Mouse (Mus musculus) WW6 (cell line): Measurements from ENCODE around the gene Zbtb24.

ENCODE experiments used
- DNase-seq: peaks from one replicate; pipeline ENCODE4 v3.0.0-alpha.2; 2013; ENCODE audit warnings: low read depth, low spot score

The Zbtb24 gene

DNA sequence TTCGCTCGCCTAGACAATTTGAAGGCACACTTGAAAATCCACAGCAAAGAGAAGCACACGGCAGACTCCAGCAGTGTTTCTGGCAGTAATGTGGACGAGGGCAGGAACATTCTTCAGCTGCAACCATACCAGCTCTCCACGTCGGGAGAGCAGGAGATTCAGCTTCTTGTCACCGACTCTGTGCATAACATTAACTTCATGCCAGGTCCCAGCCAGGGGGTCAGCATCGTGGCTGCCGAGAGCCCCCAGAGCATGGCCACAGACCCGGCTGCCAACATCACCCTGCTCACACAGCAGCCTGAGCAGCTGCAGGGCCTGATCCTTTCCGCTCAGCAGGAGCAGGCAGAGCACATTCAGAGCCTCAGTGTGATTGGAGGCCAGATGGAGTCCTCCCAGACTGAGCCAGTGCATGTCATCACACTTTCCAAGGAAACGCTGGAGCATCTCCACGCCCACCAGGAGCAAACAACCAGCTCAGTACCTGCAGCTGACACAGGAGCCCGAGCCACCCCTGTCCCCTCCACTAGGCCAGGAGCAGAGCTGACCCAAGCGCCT, 14.3 kb downstream of the Zbtb24 start:
- DNase-seq: no peak

DNA sequence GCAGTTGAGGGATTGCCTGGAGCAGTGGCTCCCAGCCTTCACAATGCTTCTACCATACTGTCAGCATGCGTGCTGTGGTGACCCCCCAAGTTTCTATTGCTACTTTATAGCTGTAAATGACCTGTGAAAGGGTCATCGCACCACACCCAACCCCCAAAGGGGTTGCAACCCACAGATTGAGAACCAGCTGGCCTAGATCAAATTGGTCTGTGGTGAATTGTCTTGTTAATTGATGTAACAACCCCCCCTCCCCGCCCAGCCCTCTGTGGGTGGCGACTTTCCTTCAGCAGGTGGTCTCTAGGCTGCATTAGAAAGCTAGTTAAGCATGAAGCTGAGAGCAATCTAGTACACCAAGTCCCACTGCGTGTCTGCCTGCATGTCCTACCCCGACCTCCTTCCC, 17.1 kb downstream of the Zbtb24 start:
- peak; percentile 68 for DNase-seq

DNA sequence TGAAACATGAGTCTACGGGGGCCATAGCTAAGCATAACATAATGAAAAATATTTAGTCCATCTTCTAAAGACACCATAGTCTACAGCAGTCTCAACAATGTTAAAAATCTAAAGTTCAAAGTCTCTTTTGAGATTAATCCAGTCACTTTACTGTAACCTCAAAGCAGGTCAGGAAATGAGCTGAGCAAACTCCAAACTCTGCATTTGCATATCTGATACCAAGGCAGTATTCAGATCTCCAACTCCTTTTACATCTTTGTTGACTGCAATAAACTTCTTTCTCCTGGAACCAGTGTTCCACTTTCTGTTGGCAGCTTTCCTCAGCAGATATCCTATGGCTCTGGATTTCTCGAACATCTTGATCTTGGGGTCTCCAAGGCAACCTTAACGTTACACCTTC, 20.5 kb downstream of the Zbtb24 start:
- DNase-seq: no peak

DNA sequence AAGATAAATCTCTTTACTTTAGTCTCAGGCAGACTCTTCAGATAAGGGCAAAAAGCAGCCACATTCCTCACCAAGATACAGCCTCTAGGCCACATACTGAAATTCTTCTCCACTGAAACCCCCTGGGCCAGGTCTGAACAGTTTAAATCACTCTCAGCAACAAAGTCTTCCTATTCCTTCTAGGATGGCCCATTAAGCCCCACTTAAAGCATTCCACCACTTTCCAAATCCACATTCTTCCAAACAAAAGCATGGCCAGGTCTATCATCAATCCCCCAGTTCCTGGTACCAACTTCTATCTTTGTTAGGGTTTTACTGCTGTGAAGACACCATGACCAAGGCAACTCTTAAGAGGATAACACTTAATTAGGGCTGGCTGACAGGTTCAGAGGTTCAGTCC, 22.4 kb downstream of the Zbtb24 start:
- DNase-seq: no peak

DNA sequence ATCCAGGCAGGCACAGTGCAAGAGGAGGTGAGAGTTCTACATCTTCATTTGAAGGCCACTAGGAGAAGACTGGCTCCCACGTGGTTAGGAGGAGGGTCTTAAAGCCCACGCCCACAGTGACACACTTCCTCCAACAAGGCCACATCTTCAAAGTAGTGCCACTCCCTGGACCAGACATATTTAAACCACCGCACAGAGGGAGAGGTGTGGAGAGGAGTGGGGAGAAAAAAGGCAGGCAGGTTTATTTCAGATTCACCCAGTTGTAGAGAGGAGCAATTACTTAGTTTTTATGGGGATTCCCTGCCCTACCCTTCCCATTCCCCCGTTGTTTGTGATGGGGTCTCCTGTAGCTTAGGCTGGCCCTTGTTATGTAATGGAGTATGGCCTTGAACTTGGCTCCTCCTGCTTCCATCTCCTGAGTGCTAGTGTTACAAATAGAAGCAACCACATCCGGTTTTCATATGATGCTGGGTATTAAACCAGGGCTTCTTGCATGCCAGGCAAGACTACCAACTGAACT, 22.8 kb downstream of the Zbtb24 start:
- no peak for DNase-seq

DNA sequence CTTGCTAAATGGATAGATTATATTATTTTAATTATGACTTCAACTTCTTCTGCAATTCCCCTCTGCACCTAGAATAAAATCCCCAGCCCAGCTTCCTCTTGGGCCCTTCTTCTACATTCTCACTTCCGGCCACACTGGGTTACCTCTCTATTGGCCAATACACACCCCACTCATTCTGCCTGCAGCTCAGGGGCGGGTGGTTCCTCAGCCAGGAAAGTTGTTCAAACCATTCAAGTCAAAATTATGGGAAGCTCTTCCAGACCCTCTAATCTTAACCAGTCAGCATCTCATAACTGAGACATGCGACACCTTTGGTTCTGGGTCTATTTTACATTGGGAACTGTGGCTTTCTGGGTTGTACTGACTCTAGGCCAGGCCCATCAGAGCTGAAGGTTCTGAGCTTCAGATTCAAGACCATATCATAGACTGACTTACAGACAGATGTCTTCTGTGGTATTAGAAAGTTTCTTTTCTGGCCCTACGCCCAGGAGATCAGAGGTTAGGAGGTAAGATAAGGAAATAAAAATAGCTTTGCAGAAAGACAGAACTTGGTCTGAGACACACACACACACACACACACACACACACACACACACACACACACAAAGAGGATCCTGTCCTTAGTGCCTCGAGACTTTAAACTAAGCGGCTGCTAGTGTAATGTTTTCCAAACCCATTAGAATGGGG, 23.7 kb downstream of the Zbtb24 start:
- no peak for DNase-seq

DNA sequence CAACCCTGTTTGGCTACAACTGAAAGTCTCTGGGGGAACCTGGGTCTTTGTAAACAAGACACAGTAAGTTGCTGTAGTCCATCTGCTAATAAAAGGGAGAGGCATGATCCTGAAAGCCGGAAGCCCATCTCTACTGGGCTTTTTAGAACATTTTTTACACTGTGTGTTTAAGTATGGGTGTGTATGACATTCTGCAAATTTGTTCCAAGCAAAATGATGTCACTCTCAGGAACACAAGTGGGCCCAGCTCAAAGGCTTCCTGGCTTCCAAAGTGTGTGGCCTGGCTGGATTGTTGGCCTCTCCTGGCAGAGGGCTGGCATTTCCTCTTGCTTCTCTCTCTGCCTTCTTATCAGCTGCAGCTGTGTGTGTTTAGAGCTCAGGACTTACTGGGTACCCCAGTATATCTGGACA, 24.8 kb downstream of the Zbtb24 start:
- DNase-seq: no peak

DNA sequence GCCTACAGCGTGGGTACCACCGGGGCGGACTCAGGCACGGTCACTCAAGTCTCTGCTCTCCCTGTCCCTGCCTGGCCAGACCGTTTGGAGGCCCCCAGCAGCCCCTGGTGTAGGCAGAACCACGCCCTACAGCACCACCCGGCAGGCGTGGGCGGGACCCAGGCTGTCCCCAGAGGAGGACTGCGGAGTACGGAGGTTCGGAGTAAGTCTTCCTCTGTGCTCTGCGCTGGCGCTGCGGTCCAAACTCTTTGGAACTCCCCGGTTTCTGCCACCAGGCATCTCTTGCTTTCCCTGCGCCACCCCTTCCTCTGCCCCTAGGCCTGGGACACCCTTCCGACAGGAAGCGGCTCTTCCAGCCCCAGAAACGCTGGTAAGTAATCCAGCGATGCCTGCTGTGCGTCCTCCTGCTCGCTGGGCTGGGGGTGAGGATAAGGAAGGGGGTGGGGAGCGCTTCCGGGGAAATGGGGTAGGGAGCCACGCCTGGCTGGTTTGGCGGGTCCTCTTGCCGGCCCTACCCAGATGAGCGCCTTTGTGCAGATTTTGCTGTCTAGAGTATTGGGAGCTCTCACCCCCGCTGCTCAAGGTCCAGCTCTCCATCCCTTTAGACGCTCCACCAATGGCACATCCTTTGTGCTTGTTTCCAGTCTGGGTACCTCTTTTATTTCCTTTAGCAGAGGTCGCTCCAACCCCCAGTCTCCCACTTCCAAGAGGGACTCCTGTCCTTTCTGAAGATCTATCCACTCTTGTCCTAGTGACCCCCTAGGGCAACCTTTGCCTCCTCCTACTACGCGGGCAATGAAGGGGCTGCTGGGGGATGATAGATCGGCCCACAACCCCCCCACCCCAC, 26.2 kb downstream of the Zbtb24 start, which contains the start of gene Mical1:
Gene Mical1, plus strand, starts transcription at position 144 of the 847 bp plus-strand sequence.
- no peak for DNase-seq

DNA sequence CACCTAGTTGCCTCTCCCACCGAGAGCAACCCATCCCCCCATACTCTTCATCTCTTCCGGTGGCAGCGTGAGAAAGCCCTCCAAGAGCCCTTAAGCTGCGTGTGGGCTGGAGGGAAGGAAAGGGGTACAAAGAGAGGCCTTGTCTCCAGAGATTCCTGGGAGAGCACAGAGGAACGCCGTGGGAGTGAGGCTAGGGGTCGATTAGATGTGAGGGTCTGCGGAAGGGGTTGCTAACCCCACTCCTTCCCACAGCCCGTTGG, 26.8 kb downstream of the Zbtb24 start:
- DNase-seq: no peak

DNA sequence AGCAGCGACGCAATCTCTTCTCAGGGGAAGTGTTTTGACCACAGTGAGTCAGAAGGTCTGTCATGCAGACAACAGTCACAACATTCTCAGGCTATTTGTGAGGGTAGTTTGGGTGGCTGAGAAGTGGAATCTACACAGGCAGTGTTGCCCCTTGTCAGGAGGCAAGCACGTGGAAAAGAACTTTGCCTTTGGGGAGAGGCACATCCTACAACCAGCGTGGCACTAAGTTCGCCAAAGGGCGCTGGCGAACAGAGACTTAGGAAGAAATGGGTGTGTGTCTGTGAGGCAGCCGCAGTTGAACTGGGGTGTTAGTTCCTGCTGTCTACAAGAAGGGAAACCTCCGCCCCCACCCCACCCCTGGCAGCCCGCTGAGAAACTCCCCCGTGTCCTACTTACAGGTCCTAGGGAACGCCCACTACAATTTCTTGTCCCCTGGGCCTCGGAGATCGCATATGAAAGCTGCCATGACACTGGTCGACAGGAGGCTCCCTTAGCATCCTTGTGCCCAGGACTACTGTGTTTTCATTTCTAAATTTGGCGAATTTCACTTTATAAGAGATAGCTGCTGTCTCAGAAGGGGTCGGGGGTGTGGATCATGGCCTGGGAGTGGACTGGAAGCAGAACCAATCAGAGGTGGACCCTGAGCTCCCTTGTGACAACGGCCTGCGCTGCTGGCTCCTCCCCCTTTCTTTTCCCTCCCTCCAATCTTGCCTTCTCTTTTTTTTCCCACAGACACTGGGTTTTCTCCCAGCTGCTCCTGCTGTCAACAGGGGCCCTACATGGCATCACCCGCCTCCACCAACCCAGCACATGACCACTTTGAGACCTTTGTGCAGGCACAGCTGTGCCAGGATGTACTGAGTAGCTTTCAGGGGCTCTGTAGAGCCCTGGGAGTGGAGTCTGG, 27.3 kb downstream of the Zbtb24 start:
- no peak for DNase-seq

DNA sequence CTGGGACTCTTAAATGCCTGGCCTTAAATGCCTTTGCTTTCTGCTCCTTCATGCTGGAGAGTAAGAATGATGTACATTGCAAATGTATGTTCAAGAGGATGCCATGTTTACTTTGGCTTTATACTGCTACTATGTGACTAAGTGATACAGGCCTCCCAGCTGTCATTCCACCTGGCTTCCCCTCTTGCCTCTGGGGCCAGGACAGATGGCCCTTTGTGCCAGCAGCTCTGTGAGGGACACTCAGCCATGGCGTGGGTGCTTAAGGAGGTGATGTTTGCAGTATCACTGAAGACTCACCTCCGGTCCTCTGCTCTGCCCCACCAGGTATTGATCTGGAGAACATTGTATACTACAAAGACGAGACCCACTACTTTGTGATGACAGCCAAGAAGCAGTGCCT, 29.8 kb downstream of the Zbtb24 start:
- no peak for DNase-seq

DNA sequence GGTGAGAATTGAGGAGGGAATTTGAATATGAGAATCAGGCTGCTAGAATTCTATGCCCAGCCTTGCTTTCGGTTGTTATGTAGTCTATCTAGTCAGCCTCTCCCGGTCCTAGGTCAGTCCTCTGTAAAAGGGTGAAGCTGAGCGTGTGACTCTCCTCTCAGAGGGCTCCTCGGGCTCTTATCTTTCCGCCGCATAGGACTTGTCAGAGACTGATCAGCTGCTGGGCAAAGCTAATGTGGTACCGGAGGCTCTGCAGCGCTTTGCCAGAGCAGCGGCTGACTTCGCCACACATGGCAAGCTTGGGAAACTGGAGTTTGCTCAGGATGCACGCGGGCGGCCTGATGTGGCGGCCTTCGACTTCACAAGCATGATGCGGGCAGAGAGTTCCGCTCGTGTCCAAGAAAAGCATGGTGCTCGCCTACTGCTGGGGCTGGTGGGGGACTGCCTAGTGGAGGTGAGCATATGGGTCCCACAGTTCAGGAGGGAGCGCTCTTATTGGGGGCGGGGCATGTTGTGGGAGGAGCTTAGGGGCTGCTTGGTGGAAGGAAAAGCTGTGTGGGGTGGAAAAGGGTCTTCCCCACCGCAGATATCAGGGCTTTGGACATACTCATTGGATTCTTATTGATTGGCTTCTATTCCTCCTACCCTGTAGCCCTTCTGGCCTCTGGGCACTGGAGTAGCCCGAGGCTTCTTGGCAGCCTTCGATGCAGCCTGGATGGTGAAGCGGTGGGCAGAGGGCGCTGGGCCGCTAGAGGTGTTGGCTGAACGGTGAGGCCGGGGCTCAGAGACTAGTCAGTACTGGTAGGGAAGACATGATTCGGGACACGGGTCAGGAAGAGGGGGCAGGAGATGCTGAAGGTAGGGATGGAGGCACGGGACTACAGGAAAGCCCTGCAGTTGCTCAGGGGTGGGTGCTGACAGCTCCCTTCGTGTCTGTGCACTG, 31.0 kb downstream of the Zbtb24 start:
- no peak for DNase-seq

DNA sequence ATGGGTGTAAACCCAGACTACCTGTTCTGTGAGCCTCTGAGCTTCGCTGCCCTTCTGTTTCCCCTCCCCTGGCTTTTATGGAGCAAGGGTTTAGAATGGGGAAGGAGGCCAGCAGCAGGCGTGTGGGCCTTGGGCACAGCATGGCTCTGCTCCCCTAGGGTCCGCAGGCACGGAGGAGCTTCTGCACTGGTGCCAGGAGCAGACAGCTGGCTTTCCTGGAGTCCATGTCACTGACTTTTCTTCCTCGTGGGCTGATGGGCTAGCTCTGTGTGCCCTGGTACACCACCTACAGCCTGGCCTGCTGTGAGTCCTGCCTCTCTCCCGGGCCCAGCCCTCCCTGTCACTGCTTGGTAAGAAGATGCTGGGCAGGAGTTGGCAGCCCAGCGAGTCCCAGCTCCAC, 32.3 kb downstream of the Zbtb24 start:
- DNase-seq: no peak

DNA sequence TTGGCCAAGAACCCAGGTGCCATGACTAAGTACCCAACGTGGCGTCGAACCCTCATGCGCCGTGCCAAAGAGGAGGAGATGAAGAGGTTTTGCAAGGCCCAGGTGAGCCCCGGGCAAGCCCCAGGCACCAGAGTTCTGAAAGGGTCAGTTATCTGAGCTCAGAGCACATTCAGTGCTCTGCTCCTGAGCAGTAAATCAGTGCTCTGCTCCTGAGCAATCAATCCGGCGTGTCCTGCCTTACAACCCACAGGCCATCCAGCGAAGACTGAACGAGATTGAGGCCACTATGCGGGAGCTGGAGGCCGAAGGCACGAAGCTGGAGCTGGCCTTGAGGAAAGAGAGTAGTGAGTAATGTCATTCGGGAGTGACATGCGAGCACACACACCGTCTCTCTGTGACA, 35.6 kb downstream of the Zbtb24 start:
- DNase-seq: no peak

DNA sequence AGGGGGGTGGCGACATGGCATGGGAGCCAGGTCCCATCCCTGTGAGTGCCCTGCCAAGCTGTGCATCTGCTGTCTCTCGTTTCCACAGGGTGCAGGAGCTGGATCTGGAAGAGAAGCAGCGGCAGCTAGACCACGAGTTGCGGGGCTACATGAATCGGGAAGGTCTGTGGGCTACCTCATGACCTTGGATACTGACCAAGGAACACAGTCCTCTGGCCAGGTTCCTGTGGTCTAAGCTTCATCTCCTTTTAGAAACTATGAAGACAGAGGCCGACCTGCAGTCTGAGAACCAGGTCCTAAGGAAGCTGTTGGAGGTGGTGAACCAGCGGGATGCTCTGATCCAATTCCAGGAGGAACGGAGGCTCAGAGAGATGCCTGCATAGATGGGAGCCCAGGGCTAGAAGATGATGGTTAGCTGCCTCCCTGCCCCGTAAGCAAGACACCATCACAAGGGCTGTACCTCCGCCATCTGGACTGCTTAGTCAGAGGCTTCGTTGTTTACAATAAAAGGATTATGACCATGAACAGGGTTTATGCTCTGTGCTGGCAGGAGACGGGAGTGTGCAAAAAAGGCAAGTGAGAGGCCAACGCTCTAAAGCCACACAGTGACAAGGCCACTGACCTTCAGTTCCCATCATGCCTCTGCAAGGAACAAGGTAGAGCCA, 36.5 kb downstream of the Zbtb24 start:
- no peak for DNase-seq

DNA sequence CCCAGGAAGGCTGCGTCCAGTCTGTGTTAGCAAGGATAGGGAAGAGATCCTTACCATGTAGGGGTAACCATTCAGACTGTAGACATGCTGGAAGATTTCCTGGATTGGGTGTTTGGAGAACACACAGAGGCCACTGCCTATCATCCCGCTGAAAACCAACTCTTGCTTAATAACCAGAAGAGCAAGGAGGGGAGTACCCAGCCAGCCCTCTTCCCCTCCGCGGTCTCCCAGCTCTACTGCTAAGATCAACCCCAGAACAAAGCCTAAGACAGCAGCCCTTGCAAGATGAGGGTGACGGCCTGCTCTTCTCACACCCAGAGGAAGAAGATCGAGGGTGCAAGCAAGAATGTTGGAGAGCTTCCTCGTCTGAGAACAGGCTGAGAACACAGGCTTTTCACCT, 38.7 kb downstream of the Zbtb24 start:
- DNase-seq: no peak

DNA sequence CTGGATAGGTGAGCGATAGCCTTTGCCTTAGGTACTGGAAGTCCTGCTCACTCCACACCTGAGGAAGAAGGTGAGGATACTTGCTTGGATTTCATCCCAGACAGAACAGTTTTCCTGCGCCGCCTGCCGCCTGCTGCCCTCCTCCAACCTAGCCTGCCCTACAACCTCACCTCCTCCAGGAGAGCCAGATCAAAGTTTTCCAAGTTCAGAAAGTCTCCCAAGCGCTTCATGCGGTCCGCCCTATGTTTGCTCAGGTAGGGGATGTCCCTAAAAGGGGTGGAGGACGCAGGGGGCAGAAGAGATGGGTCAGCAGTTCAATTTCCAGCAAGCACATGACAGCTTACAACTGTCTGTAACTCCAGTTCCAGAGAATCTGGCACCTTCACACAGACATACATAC, 39.1 kb downstream of the Zbtb24 start:
- no peak for DNase-seq

DNA sequence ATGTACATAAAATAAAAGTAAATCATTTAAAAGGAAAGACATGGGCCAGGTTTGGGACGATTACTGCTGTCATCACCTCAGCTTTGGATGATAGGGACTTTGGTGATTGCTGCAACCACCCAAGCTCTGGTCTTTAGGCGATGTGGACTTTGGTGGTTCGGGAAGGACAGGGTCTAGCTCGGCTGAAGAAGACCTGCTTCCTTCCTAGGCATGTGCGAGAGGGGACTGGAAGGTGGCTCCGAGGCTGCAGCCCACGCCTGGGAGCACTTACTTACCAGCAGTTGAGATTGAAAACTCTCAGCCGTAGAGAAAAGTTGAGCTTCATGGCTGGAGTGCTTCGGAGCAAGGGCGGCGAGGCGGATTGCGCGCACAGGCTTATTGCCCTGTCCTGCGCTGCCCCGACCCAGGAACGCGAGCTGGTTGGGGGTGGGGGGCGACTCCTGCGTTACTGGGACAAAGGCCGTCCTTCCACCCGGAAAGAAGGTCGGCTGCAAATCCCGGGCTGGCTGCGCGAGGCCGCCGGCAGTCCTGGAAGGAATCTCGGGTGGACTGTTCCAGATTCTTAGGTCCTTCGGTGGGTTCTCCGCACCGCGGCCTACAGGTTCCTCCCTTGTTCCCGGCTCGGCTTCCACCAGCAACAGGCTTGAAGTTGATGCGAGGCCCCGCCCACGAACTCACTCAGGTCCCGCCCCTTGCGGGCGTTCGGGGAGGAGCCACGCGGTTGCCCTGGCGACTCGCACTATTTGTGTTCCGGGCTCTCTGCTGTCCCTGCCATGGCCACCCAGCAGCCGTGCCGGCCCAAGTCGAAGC, 39.7 kb downstream of the Zbtb24 start, which contains the start of the genes Smpd2 and Ppil6:
Gene Smpd2, minus strand, starts transcription at position 662 of the 810 bp plus-strand sequence.
Gene Ppil6, plus strand, starts transcription at position 732 of the 810 bp plus-strand sequence.
- DNase-seq: peak; percentile 76

DNA sequence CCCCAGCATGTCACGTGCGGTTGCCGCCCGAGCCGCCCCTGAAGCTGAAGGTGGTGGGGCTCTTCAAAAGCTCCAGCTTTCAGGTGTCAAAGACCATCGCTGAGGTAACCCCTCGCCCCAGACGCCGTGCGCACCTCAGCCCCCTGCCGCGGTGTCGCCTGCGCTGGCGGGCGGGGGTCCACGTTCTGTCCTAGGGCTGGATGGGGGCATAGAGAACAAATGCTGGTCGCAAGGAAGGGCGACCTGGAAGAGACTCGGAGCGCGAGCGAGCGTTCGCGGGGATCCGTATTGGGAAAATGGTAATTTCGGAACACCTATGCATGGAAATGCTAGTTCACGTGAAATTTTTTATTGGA, 40.3 kb downstream of the Zbtb24 start:
- DNase-seq: no peak
